Mouse (Mus musculus) MEL (cell line): ENCODE data around the gene Magt1. TPM values are rescaled to one million over a fixed set of nuclear protein-coding genes. Genes with fewer than 3 reads are reported as not detected.

ENCODE experiments used
- DNase-seq: peaks from one replicate; pipeline ENCODE4 v3.0.0; 2011; ENCODE audit warnings: low read depth, low spot score
- H3K27ac ChIP-seq: 2 replicates; pipeline ENCODE4 v1.5.1; 2012; ENCODE audit warnings: low read depth, mild to moderate bottlenecking, control low read depth, low read length, moderate library complexity; ENCODE audit not compliant: control insufficient read depth
- H3K27me3 ChIP-seq, 2 experiments: fragments of 150-350 bp in 1 of 2; sonication (generic) in 1 of 2; 2 replicates each; pipeline ENCODE4 v1.6.1; 2012; ENCODE audit warnings: low read length in 2 of 2, mild to moderate bottlenecking in 2 of 2, improper control_type of control experiment in 1 of 2, moderate library complexity in 1 of 2; ENCODE audit not compliant: insufficient read depth in 2 of 2, control insufficient read depth in 1 of 2
- H3K36me3 ChIP-seq, 2 experiments: 2 replicates each; pipeline ENCODE4 v1.6.1; 2012 to 2014; ENCODE audit warnings: low read length in 2 of 2, improper control_type of control experiment in 1 of 2, inconsistent platforms in 1 of 2, mild to moderate bottlenecking in 1 of 2; ENCODE audit not compliant: insufficient read depth in 2 of 2, control insufficient read depth in 1 of 2
- H3K4me1 ChIP-seq, 2 experiments: fragments of 150-350 bp in 1 of 2; sonication (generic) in 1 of 2; 2 replicates each; pipeline ENCODE4 v1.6.1; 2012; ENCODE audit warnings: low read length in 2 of 2, improper control_type of control experiment in 1 of 2, mild to moderate bottlenecking in 1 of 2; ENCODE audit not compliant: insufficient read depth in 2 of 2, control insufficient read depth in 1 of 2
- H3K4me3 ChIP-seq, 2 experiments: fragments of 150-350 bp in 1 of 2; sonication (generic) in 1 of 2; 2 replicates each; pipeline ENCODE4 v1.5.1; 2012; ENCODE audit warnings: low read depth in 2 of 2, low read length in 2 of 2, mild to moderate bottlenecking in 2 of 2, moderate library complexity in 2 of 2, control low read depth in 1 of 2, improper control_type of control experiment in 1 of 2; ENCODE audit not compliant: control insufficient read depth in 1 of 2, insufficient read depth in 1 of 2
- H3K79me2 ChIP-seq: 2 replicates; pipeline ENCODE4 v1.6.1; 2012; ENCODE audit warnings: mild to moderate bottlenecking, low read length, moderate library complexity; ENCODE audit not compliant: control insufficient read depth, poor library complexity, insufficient read depth
- H3K9ac ChIP-seq: 2 replicates; pipeline ENCODE4 v1.6.1; 2012; ENCODE audit warnings: low read depth, mild to moderate bottlenecking, control low read depth, low read length, moderate library complexity; ENCODE audit not compliant: control insufficient read depth, poor library complexity, severe bottlenecking
- H3K9me3 ChIP-seq: fragments of 150-350 bp; sonication (generic); replicated peaks from 2 replicates; pipeline ENCODE4 v1.6.1; 2012; ENCODE audit warnings: mild to moderate bottlenecking, low read length, improper control_type of control experiment, moderate library complexity; ENCODE audit not compliant: insufficient read depth
- CHD1 ChIP-seq: IDR thresholded peaks from 2 replicates; pipeline ENCODE4 v1.6.1; 2012; ENCODE audit warnings: low read depth, mild to moderate bottlenecking, inconsistent platforms, low read length, improper control_type of control experiment
- CHD2 ChIP-seq: IDR thresholded peaks from 2 replicates; pipeline ENCODE4 v1.6.1; 2011; ENCODE audit warnings: low read length, improper control_type of control experiment
- E2F4 ChIP-seq: IDR thresholded peaks from 2 replicates; pipeline ENCODE4 v1.6.1; 2011; ENCODE audit warnings: low read depth, low read length, improper control_type of control experiment, borderline replicate concordance
- ETS1 ChIP-seq: IDR thresholded peaks from 2 replicates; pipeline ENCODE4 v1.6.1; 2012; ENCODE audit warnings: low read depth, mild to moderate bottlenecking, inconsistent platforms, low read length, improper control_type of control experiment, moderate library complexity
- MEF2A ChIP-seq: IDR thresholded peaks from 2 replicates; pipeline ENCODE4 v1.6.1; 2014; ENCODE audit warnings: low read depth, mild to moderate bottlenecking, inconsistent platforms, low read length, improper control_type of control experiment; ENCODE audit not compliant: poor library complexity, insufficient replicate concordance, severe bottlenecking; ENCODE audit errors: extremely low read depth
- MYB ChIP-seq: IDR thresholded peaks from 2 replicates; pipeline ENCODE4 v1.6.1; 2011; ENCODE audit warnings: mild to moderate bottlenecking, low read depth, low read length, improper control_type of control experiment
- SIN3A ChIP-seq: IDR thresholded peaks from 2 replicates; pipeline ENCODE4 v1.6.1; 2012; ENCODE audit warnings: low read length, improper control_type of control experiment, inconsistent platforms
- TAL1 ChIP-seq: IDR thresholded peaks from 2 replicates; pipeline ENCODE4 v1.6.1; 2012; ENCODE audit warnings: mild to moderate bottlenecking, inconsistent platforms, low read length, moderate library complexity, mixed read lengths
- TBP ChIP-seq: IDR thresholded peaks from 2 replicates; pipeline ENCODE4 v1.8.0; 2011; ENCODE audit warnings: low read depth, low read length, improper control_type of control experiment
- UBTF ChIP-seq: IDR thresholded peaks from 2 replicates; pipeline ENCODE4 v1.6.1; 2012; ENCODE audit warnings: low read depth, mild to moderate bottlenecking, inconsistent platforms, low read length, improper control_type of control experiment, moderate library complexity, borderline replicate concordance; ENCODE audit not compliant: insufficient read depth
- USF1 ChIP-seq: IDR thresholded peaks from 2 replicates; pipeline ENCODE4 v1.6.1; 2014; ENCODE audit warnings: low read depth, mild to moderate bottlenecking, inconsistent platforms, low read length, improper control_type of control experiment, moderate library complexity
- ZKSCAN1 ChIP-seq: IDR thresholded peaks from 2 replicates; pipeline ENCODE4 v1.6.1; 2012; ENCODE audit warnings: low read depth, mild to moderate bottlenecking, inconsistent platforms, low read length, improper control_type of control experiment, moderate library complexity
- ZMIZ1 ChIP-seq: IDR thresholded peaks from 2 replicates; pipeline ENCODE4 v1.6.1; 2012; ENCODE audit warnings: low read depth, mild to moderate bottlenecking, inconsistent platforms, low read length, improper control_type of control experiment, moderate library complexity
- ZNF384 ChIP-seq: IDR thresholded peaks from 2 replicates; pipeline ENCODE4 v1.6.1; 2012; ENCODE audit warnings: low read depth, mild to moderate bottlenecking, inconsistent platforms, low read length, improper control_type of control experiment
- polyA plus RNA-seq, 2 experiments: library from polyadenylated mRNA; stranded (reverse) in 1 of 2; unstranded in 1 of 2; fragments of >175 nt in 1 of 2; fragments of >200 nt in 1 of 2; gene quantifications; 2 replicates each; pipeline versions ENCODE4 v1.2.1 to v1.2.4; 2012; ENCODE audit warnings: low replicate concordance in 2 of 2, low read depth in 1 of 2; ENCODE audit not compliant: insufficient read length in 2 of 2, insufficient read depth in 1 of 2, missing spikeins in 1 of 2
- total RNA-seq: library from RNA; depleted of rRNA; stranded (reverse); fragments of 300-350 nt; gene quantifications from 2 replicates; pipeline ENCODE4 v1.2.3, GENCODE M21; 2012

The Magt1 gene
- total and polyA plus RNA-seq, 3 experiments = 34.3 to 36.2 TPM; not detected in 1

DNA sequence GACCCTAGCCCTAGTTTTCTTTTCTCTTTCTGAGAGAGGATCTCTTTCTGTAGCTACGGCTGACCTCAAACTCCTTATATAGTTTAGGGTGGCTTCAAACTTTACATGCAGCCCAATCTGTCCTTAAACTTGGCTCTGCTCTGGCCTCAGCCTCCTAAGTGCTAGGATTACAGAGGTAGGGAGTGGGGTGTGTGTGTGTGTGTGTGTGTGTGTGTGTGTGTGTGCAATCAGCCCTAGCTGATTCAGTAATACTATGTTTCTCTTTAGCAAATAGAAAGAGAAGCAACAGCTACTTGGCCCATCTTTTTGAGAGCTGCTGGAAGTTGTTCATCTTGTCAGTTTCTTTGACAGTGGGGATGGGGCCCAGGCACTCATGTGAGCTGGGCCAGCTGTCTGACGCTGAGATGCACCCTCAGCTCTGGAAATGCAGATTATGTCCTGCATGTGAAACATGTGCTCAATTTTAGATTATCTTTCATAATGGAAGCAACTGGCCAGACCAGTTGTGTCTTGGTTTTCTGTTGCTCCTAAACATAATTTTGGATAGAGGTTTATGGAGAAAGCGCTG, 25.6 kb upstream of the Magt1 start:
- H3K9ac ChIP-seq = no peak overlapping the region
- H3K4me1 ChIP-seq = peaks cover 0 to 2% of the 10 kb centered on the region in 2 experiments; a peak in 1 of 4 replicates
- no peak overlapping the region for H3K4me3 ChIP-seq
- no peaks in the 10 kb centered on the region for H3K27me3 ChIP-seq
- TF ChIP-seq MYB (no peak), UBTF (no peak), CHD2 (no peak), TBP (no peak), CHD1 (no peak), ZKSCAN1 (no peak), MEF2A (no peak), TAL1 (no peak), SIN3A (no peak), E2F4 (no peak), ZMIZ1 (no peak)
- H3K36me3 ChIP-seq = 0 out of 4 replicates have a peak, but pooled peaks cover 0 to 2% of the 10 kb centered on the region in 2 experiments
- no peak overlapping the region for H3K27ac ChIP-seq
- H3K79me2 ChIP-seq = no peaks in the 10 kb centered on the region
- no peaks in the 10 kb centered on the region for H3K9me3 ChIP-seq
- no peak for DNase-seq

DNA sequence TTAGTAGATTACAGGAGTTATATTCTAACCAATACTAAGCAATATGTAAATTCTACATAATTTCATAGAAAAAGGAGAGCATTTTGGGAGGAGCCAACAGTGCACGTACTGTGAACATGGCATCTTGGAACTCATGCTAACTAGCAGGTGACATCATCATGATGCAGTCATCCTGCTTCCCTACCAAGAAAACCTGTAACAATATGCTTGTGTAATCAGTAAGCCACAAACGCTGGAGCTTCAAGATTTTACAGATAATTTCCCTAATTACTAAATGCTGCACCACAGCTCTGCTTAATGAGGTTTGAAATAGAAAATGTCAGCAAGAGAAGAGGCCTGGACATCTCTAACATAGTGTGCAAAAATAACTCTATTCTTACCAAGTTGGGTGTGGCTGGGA, 24.0 kb upstream of the Magt1 start:
- H3K9me3 ChIP-seq = no peaks in the 10 kb centered on the region
- no peaks in the 10 kb centered on the region for H3K79me2 ChIP-seq
- TF ChIP-seq ZKSCAN1 (no peak), USF1 (no peak), ETS1 (peak; percentile 51; the same call in 1 of the 2 replicates)

GRCm38 (mm10) chrX:106031124-106031523, 19.4 kb upstream of the Magt1 start:
- DNase-seq = no peak
- TF ChIP-seq CHD2 (no peak), ZNF384 (peak; percentile 77), ZKSCAN1 (no peak)
- Histone ChIP-seq H3K9ac (no peak overlapping the region), H3K4me3 (no peak overlapping the region), H3K4me1 (peaks cover 0 to 1% of the 10 kb centered on the region in 2 experiments; a peak in 1 of 4 replicates), H3K27me3 (no peaks in the 10 kb centered on the region), H3K79me2 (peaks cover 5% of the 10 kb centered on the region), H3K36me3 (peaks cover 0 to 2% of the 10 kb centered on the region in 2 experiments; a peak in 2 of 4 replicates), H3K9me3 (no peaks in the 10 kb centered on the region), H3K27ac (no peak overlapping the region)

More for the DNA sequence above, 24.0 kb upstream of the Magt1 start:
- Histone ChIP-seq H3K9ac (no peak overlapping the region), H3K27me3 (no peaks in the 10 kb centered on the region), H3K4me3 (no peak overlapping the region), H3K4me1 (no peaks in the 10 kb centered on the region), H3K36me3 (0 out of 4 replicates have a peak, but pooled peaks cover 0 to 2% of the 10 kb centered on the region in 2 experiments), H3K27ac (no peak overlapping the region)
- DNase-seq = no peak
